Mouse (Mus musculus) left cerebral cortex, adult 2 months (tissue): Measurements from ENCODE around the gene Cdk5rap2. TPM values are rescaled to one million over a fixed set of nuclear protein-coding genes. Genes with fewer than 3 reads are reported as not detected.

ENCODE experiments used
- DNase-seq, 2 experiments: peaks; one replicate each; pipeline ENCODE4 v3.0.0; 2021 to 2022; ENCODE audit warnings: low spot score in 2 of 2, mixed read lengths in 1 of 2; ENCODE audit errors: extremely low spot score in 1 of 2
- H3K27ac ChIP-seq: fragments of 200-600 bp; 2 replicates; pipeline ENCODE4 v1.8.1; 2022
- H3K4me3 ChIP-seq: fragments of 200-600 bp; 2 replicates; pipeline ENCODE4 v1.8.1; 2022
- CTCF ChIP-seq: fragments of 200-600 bp; IDR thresholded peaks from 2 replicates; pipeline ENCODE4 v1.8.1; 2022; ENCODE audit warnings: antibody characterized with exemption, mild to moderate bottlenecking, moderate library complexity
- intact Hi-C: fragments of 180-260 bp; cut with DNase I; formaldehyde crosslinking; loops from one replicate; pipeline ENCODE4 v1.15.1; 2025
- total RNA-seq, 2 experiments: library from RNA; stranded (reverse); gene quantifications; 2 replicates each; pipeline ENCODE4 v1.2.3; 2021

Gene Cdk5rap2
- total RNA-seq, 2 experiments from 2014 or later: 10.3 to 10.7 TPM

GRCm38 (mm10) chr4:70289361-70289760 is 120.9 kb downstream of the Cdk5rap2 start:
- Histone ChIP-seq H3K27ac (no peak overlapping the region), H3K4me3 (no peak overlapping the region)
- TF ChIP-seq CTCF: no peak
- no peak for DNase-seq
- intact Hi-C loops: no loop called here

- DNase-seq: no peak
- H3K4me3 ChIP-seq: no peak overlapping the region
- TF ChIP-seq CTCF: no peak
- intact Hi-C loops: no loop called here
- H3K27ac ChIP-seq: no peak overlapping the region
Measured at GRCm38 (mm10) chr4:70283163-70283562, 127.1 kb downstream of the Cdk5rap2 start.

- Histone ChIP-seq H3K27ac (no peak overlapping the region), H3K4me3 (no peak overlapping the region)
- no peak for TF ChIP-seq CTCF
- no peak for DNase-seq
- intact Hi-C loops: no loop called here
Measured at GRCm38 (mm10) chr4:70278882-70279281, 131.4 kb downstream of the Cdk5rap2 start.

- no peak overlapping the region for H3K4me3 ChIP-seq
- DNase-seq: no peak
- peak; percentile 19; the same call in 1 of the 2 replicates for TF ChIP-seq CTCF
- intact Hi-C loops: no loop called here
- no peak overlapping the region for H3K27ac ChIP-seq
Measured at GRCm38 (mm10) chr4:70278057-70278456, 132.2 kb downstream of the Cdk5rap2 start.

GRCm38 (mm10) chr4:70272943-70273342 is 137.3 kb downstream of the Cdk5rap2 start:
- intact Hi-C loops: no loop called here
- no peak for TF ChIP-seq CTCF
- Histone ChIP-seq H3K27ac (peak overlapping the region; percentile 20), H3K4me3 (no peak overlapping the region)
- no peak for DNase-seq

- no peak overlapping the region for H3K4me3 ChIP-seq
- DNase-seq: no peak
Measured at GRCm38 (mm10) chr4:70272527-70272926, 137.7 kb downstream of the Cdk5rap2 start.

GRCm38 (mm10) chr4:70267213-70267906 is 142.9 kb downstream of the Cdk5rap2 start:
- no peak for DNase-seq
- Histone ChIP-seq H3K27ac (no peak overlapping the region), H3K4me3 (no peak overlapping the region)
- intact Hi-C loops: no loop called here
- no peak for TF ChIP-seq CTCF

More at GRCm38 (mm10) chr4:70272527-70272926, 137.7 kb downstream of the Cdk5rap2 start:
- H3K27ac ChIP-seq: peak overlapping the region; percentile 34; the same call in 1 of the 2 replicates
- intact Hi-C loops: no loop called here
- TF ChIP-seq CTCF: no peak

- peak; percentile 80 for TF ChIP-seq CTCF
- intact Hi-C loops: loop anchor here (1.0 kb wide), 2 partner anchors 42 to 91 kb away; no protein-coding TSS in a partner anchor
- Histone ChIP-seq H3K4me3 (no peak overlapping the region), H3K27ac (no peak overlapping the region)
- DNase-seq: peak in 1 of 2 experiments; percentile 42
Measured at GRCm38 (mm10) chr4:70265248-70265647, 145.0 kb downstream of the Cdk5rap2 start.

- DNase-seq: no peak
- intact Hi-C loops: no loop called here
- H3K27ac ChIP-seq: no peak overlapping the region
Measured at GRCm38 (mm10) chr4:70262850-70263249, 147.4 kb downstream of the Cdk5rap2 start.

GRCm38 (mm10) chr4:70261315-70261714 is 148.9 kb downstream of the Cdk5rap2 start:
- intact Hi-C loops: no loop called here

More at GRCm38 (mm10) chr4:70262850-70263249, 147.4 kb downstream of the Cdk5rap2 start:
- TF ChIP-seq CTCF: no peak
- no peak overlapping the region for H3K4me3 ChIP-seq

GRCm38 (mm10) chr4:70260419-70260807 is 149.8 kb downstream of the Cdk5rap2 start:
- intact Hi-C loops: no loop called here
- no peak for DNase-seq
- no peak for TF ChIP-seq CTCF
- H3K27ac ChIP-seq: peak overlapping the region; percentile 92
- H3K4me3 ChIP-seq: no peak overlapping the region

More at GRCm38 (mm10) chr4:70261315-70261714, 148.9 kb downstream of the Cdk5rap2 start:
- no peak for DNase-seq
- no peak overlapping the region for H3K4me3 ChIP-seq
- TF ChIP-seq CTCF: no peak
- no peak overlapping the region for H3K27ac ChIP-seq

GRCm38 (mm10) chr4:70259726-70260418 is 150.4 kb downstream of the Cdk5rap2 start:
- TF ChIP-seq CTCF: peak; percentile 34
- H3K27ac ChIP-seq: peak overlapping the region; percentile 92
- intact Hi-C loops: loop anchor here (2.0 to 10.0 kb wide), 4 partner anchors 37 to 1305 kb away; partner anchors contain the start of gene Brinp1
- no peak overlapping the region for H3K4me3 ChIP-seq
- peak in 1 of 2 experiments; percentile 18 for DNase-seq
